In genomic region chr8:70139981-70140380, GRCm38 (mm10) we compare ENCODE assay signal across 8 mouse cellular contexts. TPM values are rescaled to one million over a fixed set of nuclear protein-coding genes. Genes with fewer than 3 reads are reported as not detected.
A peak's percentile ranks its signal among the peaks of the same experiment; 100 is the strongest.
DNase-seq lines count a peak whose midpoint lies in the region; ATAC-seq and TF ChIP-seq lines count a peak whose summit lies in the region.

No protein-coding gene starts in this region.

- DNase-seq in heart, adult 8-10 months (ENCODE audit: low spot score), result no peak
- DNase-seq in G1E (ENCODE audit: low spot score), result peak; percentile 26
- DNase-seq in midbrain, embryonic 10.5 days (ENCODE audit: low spot score), result no peak
- no peak for DNase-seq in c-Kit-positive CD71-positive TER-119-positive erythroid progenitor cells, embryonic 14.5 days (ENCODE audit: low spot score)
- DNase-seq in left cerebral cortex, adult 9 months (ENCODE audit: low spot score in 2 of 2), result no peak
- DNase-seq in left cerebral cortex, adult 11 months (ENCODE audit: low spot score), result no peak

- H3K9me3 ChIP-seq in heart, embryonic 16.5 days (replicated peaks; ENCODE audit: control insufficient read depth, low read length), result no peaks in the 10 kb centered on the region
- no peaks in the 10 kb centered on the region for H3K9me3 ChIP-seq in G1E (replicated peaks)
- H3K9me3 ChIP-seq in midbrain, embryonic 10.5 days (replicated peaks), result no peaks in the 10 kb centered on the region

- peak overlapping the region; percentile 81 for H3K27ac ChIP-seq in heart, embryonic 16.5 days (ENCODE audit: low read length)
- H3K27ac ChIP-seq in midbrain, embryonic 10.5 days (replicated peaks), result peak overlapping the region; percentile 80

- ATAC-seq in heart, embryonic 16.5 days (replicated peaks; ENCODE audit: extremely low read depth, insufficient read depth, low FRiP score), result no peak
- no peak for ATAC-seq in G1E (ENCODE audit: extremely low read depth, insufficient number of reproducible peaks, low FRiP score, poor library complexity, severe bottlenecking)
- peak; percentile 40 for ATAC-seq in granulocyte monocyte progenitor cell, adult 5-6 weeks (replicated peaks; ENCODE audit: poor library complexity, severe bottlenecking)

- H3K4me2 ChIP-seq in heart, embryonic 16.5 days (ENCODE audit: low read depth, low read length), result peak overlapping the region; percentile 88

- no peaks in the 10 kb centered on the region for H3K27me3 ChIP-seq in heart, embryonic 16.5 days (ENCODE audit: control insufficient read depth, insufficient read depth, low read length)
- no peaks in the 10 kb centered on the region for H3K27me3 ChIP-seq in G1E (ENCODE audit: insufficient read depth, low read length)
- no peaks in the 10 kb centered on the region for H3K27me3 ChIP-seq in midbrain, embryonic 10.5 days (ENCODE audit: low read depth, poor library complexity, severe bottlenecking)

- no peak for TF ChIP-seq CTCF in G1E (IDR thresholded peaks at IDR 0.05; ENCODE audit: low read depth, low read length)

- 8% methylated on average over 9 of the region's 9 CpGs for WGBS in heart, embryonic 16.5 days
- WGBS in midbrain, embryonic 10.5 days, result 15% methylated on average over 9 of the region's 9 CpGs

- H3K9ac ChIP-seq in heart, embryonic 16.5 days (ENCODE audit: low read length), result peak overlapping the region; percentile 78

- H3K4me3 ChIP-seq in heart, embryonic 16.5 days (ENCODE audit: low read length), result peak overlapping the region; percentile 74
- H3K4me3 ChIP-seq in G1E (ENCODE audit: low read depth, low read length), result peak overlapping the region; percentile 82
- peak overlapping the region; percentile 62 for H3K4me3 ChIP-seq in midbrain, embryonic 10.5 days

- H3K36me3 ChIP-seq in heart, embryonic 16.5 days (ENCODE audit: control insufficient read depth, insufficient read depth), result peaks cover 16% of the 10 kb centered on the region; the same call in 1 of the 2 replicates
- peaks cover 62% of the 10 kb centered on the region for H3K36me3 ChIP-seq in G1E (replicated peaks)
- peaks cover 54% of the 10 kb centered on the region for H3K36me3 ChIP-seq in midbrain, embryonic 10.5 days

- peaks cover 24% of the 10 kb centered on the region for H3K4me1 ChIP-seq in heart, embryonic 16.5 days (ENCODE audit: control insufficient read depth, insufficient read depth, low read length)
- peaks cover 42% of the 10 kb centered on the region for H3K4me1 ChIP-seq in G1E (ENCODE audit: insufficient read depth, low read depth, low read length)
- H3K4me1 ChIP-seq in midbrain, embryonic 10.5 days, result peaks cover 25% of the 10 kb centered on the region

RNA-seq across cellular contexts. Expression of gene Mef2b, which starts 0.5 kb away (rescaled TPM):
- 0.51 and 1.1 TPM in 2 replicates for polyA plus RNA-seq in heart, embryonic 16.5 days (2015; fragmentation: Nextera tagmentation; extraction: Ambion mirVana)
- total RNA-seq in heart, adult 8-10 months (2022), result under 1 TPM in 3 of 4 experiments, not detected in 1; 0.25 to 0.78 (median 0.29) TPM
- 2.1 and 4.4 TPM in 2 replicates for total RNA-seq in G1E (2014; fragmentation: Nextera tagmentation)
- 0.17 and 0.55 TPM in 2 replicates for total RNA-seq in G1E (2017)
- 2.3 and 3.1 TPM in 2 replicates for polyA plus RNA-seq in G1E (2012)
- total RNA-seq in granulocyte monocyte progenitor cell, adult 5-6 weeks (2014; fragmentation: Nextera tagmentation), result not detected in 2 replicates
- total RNA-seq in granulocyte monocyte progenitor cell, adult 5-6 weeks (2017), result not detected in 2 replicates
- polyA plus RNA-seq in midbrain, embryonic 10.5 days (2016; fragmentation: Nextera tagmentation; extraction: Ambion mirVana), result 0.46 and 0.86 TPM in 2 replicates

RNA-seq across cellular contexts. Expression of gene Borcs8, which starts 0.7 kb away (rescaled TPM):
- 38.0 and 40.1 TPM in 2 replicates for polyA plus RNA-seq in heart, embryonic 16.5 days (2015; fragmentation: Nextera tagmentation; extraction: Ambion mirVana)
- total RNA-seq in heart, adult 8-10 months (2022), result 10 to 100 TPM; 17.9 to 23.3 (median 23.2) TPM
- total RNA-seq in G1E (2014; fragmentation: Nextera tagmentation) (65.0 and 73.8 TPM in 2 replicates), G1E (2017) (82.4 and 114 TPM in 2 replicates)
- 24.7 and 42.9 TPM in 2 replicates for polyA plus RNA-seq in G1E (2012)
- total RNA-seq in granulocyte monocyte progenitor cell, adult 5-6 weeks (2014; fragmentation: Nextera tagmentation), result 26.6 and 53.7 TPM in 2 replicates
- total RNA-seq in granulocyte monocyte progenitor cell, adult 5-6 weeks (2017), result 34.3 and 40.0 TPM in 2 replicates
- polyA plus RNA-seq in midbrain, embryonic 10.5 days (2016; fragmentation: Nextera tagmentation; extraction: Ambion mirVana), result 38.2 and 41.3 TPM in 2 replicates

RNA-seq across cellular contexts. Expression of gene Rfxank, which starts 1.0 kb away (rescaled TPM):
- polyA plus RNA-seq in heart, embryonic 16.5 days (2015; fragmentation: Nextera tagmentation; extraction: Ambion mirVana), result 18.9 and 21.0 TPM in 2 replicates
- 10 to 100 TPM; 16.7 to 22.7 (median 18.8) TPM for total RNA-seq in heart, adult 8-10 months (2022)
- total RNA-seq in G1E (2014; fragmentation: Nextera tagmentation) (11.9 and 12.6 TPM in 2 replicates), G1E (2017) (7.2 and 13.2 TPM in 2 replicates)
- 4.9 and 6.0 TPM in 2 replicates for polyA plus RNA-seq in G1E (2012)
- 4.8 and 6.9 TPM in 2 replicates for total RNA-seq in granulocyte monocyte progenitor cell, adult 5-6 weeks (2014; fragmentation: Nextera tagmentation)
- total RNA-seq in granulocyte monocyte progenitor cell, adult 5-6 weeks (2017), result 5.9 and 11.6 TPM in 2 replicates
- 16.1 and 18.1 TPM in 2 replicates for polyA plus RNA-seq in midbrain, embryonic 10.5 days (2016; fragmentation: Nextera tagmentation; extraction: Ambion mirVana)

RNA-seq across cellular contexts. Expression of gene Nr2c2ap, which starts 8.8 kb away (rescaled TPM):
- polyA plus RNA-seq in heart, embryonic 16.5 days (2015; fragmentation: Nextera tagmentation; extraction: Ambion mirVana), result 35.7 and 37.8 TPM in 2 replicates
- total RNA-seq in heart, adult 8-10 months (2022), result 1 to 10 TPM; 7.5 to 8.9 (median 8.4) TPM
- total RNA-seq in G1E (2014; fragmentation: Nextera tagmentation) (10.6 and 12.0 TPM in 2 replicates), G1E (2017) (6.7 and 8.5 TPM in 2 replicates)
- polyA plus RNA-seq in G1E (2012), result 12.0 and 19.4 TPM in 2 replicates
- total RNA-seq in granulocyte monocyte progenitor cell, adult 5-6 weeks (2014; fragmentation: Nextera tagmentation), result 37.0 and 64.5 TPM in 2 replicates
- 8.7 and 9.4 TPM in 2 replicates for total RNA-seq in granulocyte monocyte progenitor cell, adult 5-6 weeks (2017)
- polyA plus RNA-seq in midbrain, embryonic 10.5 days (2016; fragmentation: Nextera tagmentation; extraction: Ambion mirVana), result 28.4 and 30.7 TPM in 2 replicates

RNA-seq across cellular contexts. Expression of gene Ncan, which starts 19.3 kb away (rescaled TPM):
- polyA plus RNA-seq in heart, embryonic 16.5 days (2015; fragmentation: Nextera tagmentation; extraction: Ambion mirVana), result 0.13 and 0.22 TPM in 2 replicates
- under 1 TPM in 1 of 4 experiments, not detected in 3; 0.13 TPM for total RNA-seq in heart, adult 8-10 months (2022)
- total RNA-seq in G1E (2014; fragmentation: Nextera tagmentation), result not detected in 2 replicates
- total RNA-seq in G1E (2017), result 0.05 TPM in 1 of 2 replicates, not detected in the other
- polyA plus RNA-seq in G1E (2012), result not detected in 2 replicates
- total RNA-seq in granulocyte monocyte progenitor cell, adult 5-6 weeks (2014; fragmentation: Nextera tagmentation), result not detected in 2 replicates
- total RNA-seq in granulocyte monocyte progenitor cell, adult 5-6 weeks (2017), result not detected in 2 replicates
- 14.4 and 44.7 TPM in 2 replicates for polyA plus RNA-seq in midbrain, embryonic 10.5 days (2016; fragmentation: Nextera tagmentation; extraction: Ambion mirVana)
